In the genomic region with DNA sequence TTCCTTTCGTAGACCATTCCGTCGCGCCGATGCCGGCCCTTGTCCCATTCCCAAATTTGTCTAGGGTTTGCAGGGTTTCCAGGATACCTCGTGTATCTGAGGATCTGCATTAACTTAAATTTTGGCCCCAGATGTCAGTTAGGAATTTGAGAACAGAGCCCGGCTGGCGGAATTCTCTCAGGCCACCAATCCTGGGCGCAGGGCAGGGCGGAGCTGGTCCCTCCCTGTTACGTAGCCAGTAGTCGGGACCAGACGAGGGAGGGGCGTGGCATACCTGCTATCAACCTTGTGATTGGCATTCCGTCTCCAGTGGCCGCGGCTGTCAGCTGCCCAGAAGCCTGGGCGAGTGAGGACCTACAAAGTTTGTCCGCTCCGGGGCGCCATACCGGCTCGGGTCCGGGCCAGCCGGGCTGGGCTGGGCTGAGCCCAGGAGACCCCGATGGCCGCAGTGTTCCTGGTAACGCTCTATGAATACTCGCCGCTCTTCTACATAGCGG, we compare ENCODE assay signal across 8 mouse cellular contexts. TPM values are rescaled to one million over a fixed set of nuclear protein-coding genes. Genes with fewer than 3 reads are reported as not detected.
DNase-seq lines count a peak whose midpoint lies in the region; ATAC-seq and TF ChIP-seq lines count a peak whose summit lies in the region.

A gene (plus strand): TSS at position 289 of the 497 bp plus-strand sequence.

- no peaks in the 10 kb centered on the region for H3K9me3 ChIP-seq in ES-E14 (ENCODE audit: control insufficient read depth, insufficient read depth, low read depth, low read length)
- H3K9me3 ChIP-seq in forebrain, embryonic 15.5 days: no peaks in the 10 kb centered on the region

- WGBS in forebrain, embryonic 15.5 days: 1% methylated on average over 32 of the region's 32 CpGs
- under 1% methylated on average over 32 of the region's 32 CpGs for WGBS in lung, adult 2 months

- peak; percentile 84 for TF ChIP-seq POLR2A in lung, adult 2 months (IDR thresholded peaks at IDR 0.05; ENCODE audit: borderline replicate concordance, extremely low read depth, low read depth, low read length)

- no peaks in the 10 kb centered on the region for H3K4me1 ChIP-seq in ES-E14 (ENCODE audit: control insufficient read depth in 2 of 2, insufficient read depth in 2 of 2, low read length in 2 of 2, poor library complexity in 1 of 2)
- H3K4me1 ChIP-seq in forebrain, embryonic 15.5 days: peaks cover 11% of the 10 kb centered on the region
- peaks cover 9% of the 10 kb centered on the region for H3K4me1 ChIP-seq in lung, adult 2 months (ENCODE audit: control insufficient read depth, insufficient read depth, low read length)

- peak within 1 kb of the TSS; percentile 76 for H3K9ac ChIP-seq in ES-E14 (ENCODE audit: insufficient read depth, low read depth, low read length, poor library complexity, severe bottlenecking)
- H3K9ac ChIP-seq in forebrain, embryonic 15.5 days (replicated peaks): peak within 1 kb of the TSS; percentile 60

- peak; percentile 80 for DNase-seq in ES-E14 (ENCODE audit: low read depth, low spot score)
- DNase-seq in cerebellum, adult 11-12 months: peak; percentile 98
- peak; percentile 95 for DNase-seq in heart, postnatal 25 days (ENCODE audit: low spot score)
- DNase-seq in layer of hippocampus, adult 18-20 months (ENCODE audit: low spot score in 2 of 2): peak; percentile 90 to 94
- peak; percentile 94 for DNase-seq in lung, adult 2 months
- DNase-seq in thymus, adult 18-20 months: peak; percentile 80 to 87

- H3K27ac ChIP-seq in ES-E14 (ENCODE audit: insufficient read depth, low read depth, low read length, poor library complexity, severe bottlenecking): no peak within 1 kb of the TSS
- no peak within 1 kb of the TSS for H3K27ac ChIP-seq in forebrain, embryonic 15.5 days (replicated peaks)

- H3K36me3 ChIP-seq in ES-E14 (ENCODE audit: control insufficient read depth, insufficient read depth, low read length, poor library complexity, severe bottlenecking): no peaks in the 10 kb centered on the region
- H3K36me3 ChIP-seq in forebrain, embryonic 15.5 days: no peaks in the 10 kb centered on the region

- intact Hi-C loops in heart, postnatal 25 days (cut with DNase I): loop anchor here (5.0 kb wide), 1 partner anchor 170 kb away; no protein-coding TSS in a partner anchor

- no peak for TF ChIP-seq CTCF in lung, adult 2 months (IDR thresholded peaks at IDR 0.05; ENCODE audit: insufficient read depth, low read length)

- H3K4me3 ChIP-seq in ES-E14 (ENCODE audit: insufficient read depth in 1 of 2, low read depth in 1 of 2, low read length in 2 of 2, poor library complexity in 1 of 2, severe bottlenecking in 1 of 2): peak within 1 kb of the TSS; percentile 77 to 82
- H3K4me3 ChIP-seq in forebrain, embryonic 15.5 days: peak within 1 kb of the TSS; percentile 87
- H3K4me3 ChIP-seq in lung, adult 2 months (replicated peaks; ENCODE audit: extremely low read depth, low read depth, low read length): peak within 1 kb of the TSS; percentile 69

- in situ Hi-C loops in ES-E14 (cut with MboI; ENCODE audit: low sequenced_read_pairs in 2 of 2, unreplicated experiment in 2 of 2): no loop called here

- ATAC-seq in forebrain, embryonic 15.5 days (replicated peaks): peak; percentile 97
- peak; percentile 100 for ATAC-seq in neutrophil, adult 5-6 weeks (ENCODE audit: extremely low read depth, insufficient number of reproducible peaks, low FRiP score, poor library complexity, severe bottlenecking)

- H3K27me3 ChIP-seq in forebrain, embryonic 15.5 days: no peaks in the 10 kb centered on the region

- H3K4me2 ChIP-seq in forebrain, embryonic 15.5 days (replicated peaks): peak within 1 kb of the TSS; percentile 96

TF ChIP-seq in ES-E14, 5 proteins besides CTCF, POLR2A, EP300 and RAD21:
- TF ChIP-seq CHD2 (IDR thresholded peaks at IDR 0.05; ENCODE audit: low read depth, low read length) (no peak), HCFC1 (IDR thresholded peaks at IDR 0.05; ENCODE audit: borderline replicate concordance, insufficient read depth, low read length) (no peak), ZNF384 (IDR thresholded peaks at IDR 0.05; ENCODE audit: low read depth, low read length) (no peak)

RNA-seq across cellular contexts. Expression of the gene that starts here (rescaled TPM):
- total RNA-seq in ES-E14 (2012; rRNA removed): 6.6 and 10.5 TPM in 2 replicates
- polyA plus RNA-seq in forebrain, embryonic 15.5 days (2015; fragmentation: Nextera tagmentation; extraction: Ambion mirVana): 14.6 and 14.9 TPM in 2 replicates
- total RNA-seq in heart, postnatal 25 days (2021): 10 to 100 TPM; 37.4 to 39.8 TPM
- total RNA-seq in layer of hippocampus, adult 18-20 months (2021): 10 to 100 TPM; 21.5 to 23.9 TPM
- polyA plus RNA-seq in lung, adult 2 months (2012; rRNA removed): 24.3 and 28.2 TPM in 2 replicates
- total RNA-seq in neutrophil, adult 5-6 weeks (2017): 11.6 and 15.8 TPM in 2 replicates
